Mouse (Mus musculus) spleen, postnatal 0 days (tissue): ENCODE results near the gene Galnt2. TPM values are rescaled to one million over a fixed set of nuclear protein-coding genes. Genes with fewer than 3 reads are reported as not detected.

Experiments used
- polyA plus RNA-seq: library from polyadenylated mRNA; unstranded; fragments of >200 nt; fragmentation: Nextera tagmentation; extraction: Ambion mirVana; gene quantifications from 2 replicates; pipeline ENCODE4 v1.2.1, GENCODE M21; 2015

Galnt2 gene
- polyA plus RNA-seq = 23.3 and 28.1 TPM in 2 replicates

DNA sequence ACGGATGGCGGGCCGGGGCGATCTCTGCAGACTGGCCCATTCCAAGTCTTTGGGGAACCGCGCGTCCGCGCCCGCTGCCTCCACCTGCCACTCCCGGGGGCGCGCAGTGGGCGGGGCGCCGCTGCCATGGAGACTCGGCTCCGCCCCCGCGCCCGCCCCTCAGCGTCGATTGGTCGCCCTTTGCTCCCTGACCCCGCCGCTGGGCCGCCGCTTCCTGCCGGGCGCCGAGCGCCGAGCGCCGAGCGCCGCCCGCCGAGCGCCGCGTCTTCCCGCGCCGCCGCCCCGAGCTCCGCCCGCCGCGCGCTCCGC is at the start of gene Galnt2:
Gene Galnt2, plus strand, starts transcription at position 216 of the 309 bp plus-strand sequence.

Other genes starting within 250 kb of the Galnt2 start
- gene Abcb10, start 248.3 kb upstream of the Galnt2 start, polyA plus RNA-seq = 114 and 131 TPM in 2 replicates
- 27.7 and 27.8 TPM in 2 replicates for gene Taf5l, start 210.0 kb upstream of the Galnt2 start, polyA plus RNA-seq
- 2.2 and 2.3 TPM in 2 replicates for gene Urb2, start 209.9 kb upstream of the Galnt2 start, polyA plus RNA-seq
- gene Pgbd5, start 208.3 kb downstream of the Galnt2 start, polyA plus RNA-seq = 0.15 and 0.18 TPM in 2 replicates